Mouse (Mus musculus): ENCODE data around the gene Slc15a3.

Slc15a3 gene

DNA sequence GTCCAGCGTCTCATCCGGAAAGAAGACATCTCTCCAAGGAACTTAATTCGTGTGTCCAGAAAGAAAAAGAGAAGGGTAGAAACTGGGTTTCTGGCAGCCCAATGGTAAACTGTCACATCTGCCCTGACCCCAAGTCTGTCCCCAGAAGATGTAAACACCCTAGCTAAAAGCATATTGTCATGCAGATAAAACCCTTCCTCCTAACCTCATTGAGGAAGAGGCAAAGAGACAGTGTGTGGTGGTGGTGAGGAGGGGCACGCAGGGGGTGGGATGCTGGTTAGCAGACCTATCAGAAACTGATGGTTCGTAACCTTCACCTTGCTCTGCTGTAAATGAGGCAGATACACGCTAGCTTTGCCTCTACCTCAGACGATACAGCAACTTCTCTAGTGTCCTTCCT, 18.2 kb upstream of the Slc15a3 start:
- in situ Hi-C loops (cut with MboI, MseI), result no loop called here

DNA sequence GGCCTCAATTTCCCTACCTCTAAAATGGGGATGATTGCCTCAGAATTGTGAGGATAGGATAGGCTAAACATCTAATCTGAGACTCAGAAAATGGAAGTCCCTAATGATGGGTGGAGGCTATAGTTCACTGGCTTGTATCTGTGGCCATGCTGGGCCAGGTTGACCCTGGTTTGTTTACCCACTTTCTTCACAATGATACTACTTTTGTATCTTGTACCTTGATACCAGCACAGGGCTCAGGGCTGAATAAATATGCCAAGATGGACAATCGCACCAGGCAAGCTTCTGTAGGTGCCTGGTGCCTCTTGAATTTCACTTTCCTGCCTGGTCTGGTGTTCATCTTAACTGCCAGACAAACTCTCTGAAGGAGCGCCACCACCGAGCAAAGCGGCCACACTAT, 17.0 kb upstream of the Slc15a3 start:
- in situ Hi-C loops (cut with MboI, MseI), result no loop called here

DNA sequence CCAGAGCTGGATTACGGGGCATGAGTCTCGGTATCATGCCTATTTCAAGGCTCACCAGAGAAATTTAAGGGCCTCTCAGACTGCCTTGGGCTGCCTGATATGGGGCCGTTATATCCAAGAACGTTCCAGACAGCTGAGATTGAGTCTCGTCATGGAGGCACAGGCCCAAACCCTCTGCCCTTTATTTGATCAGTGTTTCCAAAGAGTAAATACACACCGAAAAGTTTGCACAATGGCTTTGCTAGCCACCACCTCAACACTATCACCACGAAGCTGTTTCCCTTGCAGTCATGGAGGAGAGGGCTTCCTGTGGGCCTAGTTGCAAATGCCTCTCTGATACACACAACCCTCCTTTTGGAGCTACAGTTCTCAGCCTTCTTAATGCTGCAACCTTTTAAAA, 15.5 kb upstream of the Slc15a3 start:
- in situ Hi-C loops (cut with MboI, MseI), result no loop called here

- in situ Hi-C loops (cut with MboI, MseI), result loop anchor here (5.0 kb wide), 1 partner anchor 91 kb away; the partner anchor contains the start of gene Cd5 (in 2 of the 2)
Observed at GRCm38 (mm10) chr19:10828321-10828720, 11.2 kb upstream of the Slc15a3 start.

GRCm38 (mm10) chr19:10829436-10830175, 9.9 kb upstream of the Slc15a3 start, which contains the start of gene Cd6:
TSS of gene Cd6 (minus strand) at chr19:10830058.
- in situ Hi-C loops (cut with MboI, MseI), result loop anchor here (5.0 kb wide), 1 partner anchor 92 kb away; the partner anchor contains the start of gene Cd5 (in 2 of the 2)

DNA sequence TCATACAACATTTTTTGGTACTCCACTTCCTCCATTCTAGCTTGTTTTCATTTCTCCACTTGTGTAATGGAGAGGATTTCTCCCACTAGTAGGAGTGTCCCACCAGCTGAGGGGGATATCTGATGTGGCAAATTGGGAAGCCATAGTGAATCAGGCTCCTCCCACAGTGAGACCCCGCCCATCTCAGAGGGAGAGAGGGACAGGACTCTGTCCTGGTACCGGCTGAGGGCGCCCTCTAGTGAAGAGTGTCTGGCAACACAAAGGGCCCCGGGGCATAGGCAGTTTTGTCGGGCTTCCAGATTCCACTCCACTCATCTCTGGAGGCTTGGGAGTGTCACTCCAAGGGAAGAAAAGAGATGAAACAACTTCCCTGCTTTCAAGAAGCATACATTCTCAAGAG, 8.1 kb upstream of the Slc15a3 start:
- in situ Hi-C loops (cut with MboI, MseI), result no loop called here

DNA sequence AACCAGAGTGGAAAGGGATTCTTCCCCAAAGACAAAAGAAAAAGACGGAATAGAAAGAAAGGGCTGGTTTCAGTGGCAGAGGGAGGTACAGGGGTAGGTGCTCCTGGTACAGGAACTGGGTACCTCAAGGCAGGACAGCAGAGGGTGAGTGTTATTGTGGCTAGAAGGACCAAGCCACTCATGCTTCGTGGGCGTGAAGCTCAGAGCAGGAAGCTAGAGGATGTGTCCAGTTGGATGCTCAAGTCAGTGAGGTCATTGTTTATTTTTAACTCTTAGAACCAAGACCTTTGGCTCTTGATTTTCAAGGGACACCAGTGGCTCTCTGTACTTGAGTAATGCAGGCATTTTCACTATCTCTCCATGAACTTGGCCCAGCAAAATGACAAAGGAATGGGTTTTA, 7.5 kb upstream of the Slc15a3 start:
- in situ Hi-C loops (cut with MboI, MseI), result no loop called here

DNA sequence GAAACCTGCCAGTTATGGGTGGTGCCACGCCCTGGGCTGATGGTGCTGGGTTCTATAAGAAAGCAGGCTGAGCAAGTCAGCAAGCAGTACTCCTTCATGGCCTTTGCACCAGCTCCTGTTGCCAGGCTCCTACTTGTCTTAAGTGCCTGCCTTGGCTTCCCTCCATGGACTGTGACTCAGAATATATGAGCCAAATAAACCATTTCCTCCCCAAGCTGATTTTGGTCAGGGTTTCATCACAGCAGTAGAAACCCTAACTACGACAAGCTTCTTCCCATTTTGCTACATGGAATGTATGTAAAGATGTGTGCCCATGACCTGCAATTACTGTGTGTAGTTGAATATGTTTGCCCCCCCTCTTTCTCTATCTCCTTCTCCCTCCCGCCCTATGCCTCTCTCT, 5.9 kb upstream of the Slc15a3 start:
- in situ Hi-C loops (cut with MboI, MseI), result no loop called here

- in situ Hi-C loops (cut with MboI, MseI), result no loop called here
Observed at GRCm38 (mm10) chr19:10835671-10836070, 3.9 kb upstream of the Slc15a3 start.

DNA sequence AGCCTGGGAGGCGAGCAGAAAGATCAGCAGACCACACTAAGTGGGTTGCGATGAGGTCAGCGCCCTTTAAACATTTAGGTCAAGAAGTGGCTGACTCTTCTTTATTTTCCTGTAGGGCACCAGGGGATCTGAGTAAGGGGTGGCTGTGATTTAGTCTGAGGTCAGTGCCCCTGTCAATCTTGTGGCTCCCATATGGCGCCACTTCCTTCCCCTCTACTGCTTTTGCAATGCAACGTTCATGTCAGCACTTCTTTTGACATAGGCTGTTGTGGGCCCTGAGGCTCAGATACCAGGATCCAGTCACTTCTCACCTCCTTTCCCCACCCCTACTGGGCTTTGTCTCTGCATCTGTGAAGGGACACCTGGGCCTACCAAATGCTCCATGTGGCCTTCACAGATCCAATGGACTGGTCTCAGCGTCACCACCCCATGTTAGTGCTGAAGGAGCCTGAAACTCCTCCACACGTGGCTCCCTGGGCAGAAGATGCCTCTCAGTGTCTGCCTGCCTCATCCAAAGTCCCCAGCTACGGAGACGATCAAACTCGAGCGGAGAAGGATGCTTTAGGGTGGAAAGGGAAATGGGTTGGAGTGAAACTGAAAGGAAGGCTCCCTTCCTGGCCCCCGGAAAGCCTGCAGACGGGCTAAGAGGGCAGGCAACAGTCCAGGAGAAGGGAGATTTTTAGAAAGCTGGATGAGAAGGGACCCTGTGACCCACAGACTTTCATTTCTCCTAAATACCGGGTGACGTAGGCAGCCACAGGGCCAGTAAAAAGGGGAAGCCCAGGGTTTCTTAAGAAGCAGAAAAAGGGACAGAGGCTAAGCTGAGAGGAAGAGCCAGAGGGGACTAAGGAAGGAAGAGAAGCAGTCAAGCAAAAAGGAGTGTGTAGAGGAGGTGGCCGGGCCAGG, 2.4 kb downstream of the Slc15a3 start:
- in situ Hi-C loops (cut with MboI, MseI), result no loop called here

DNA sequence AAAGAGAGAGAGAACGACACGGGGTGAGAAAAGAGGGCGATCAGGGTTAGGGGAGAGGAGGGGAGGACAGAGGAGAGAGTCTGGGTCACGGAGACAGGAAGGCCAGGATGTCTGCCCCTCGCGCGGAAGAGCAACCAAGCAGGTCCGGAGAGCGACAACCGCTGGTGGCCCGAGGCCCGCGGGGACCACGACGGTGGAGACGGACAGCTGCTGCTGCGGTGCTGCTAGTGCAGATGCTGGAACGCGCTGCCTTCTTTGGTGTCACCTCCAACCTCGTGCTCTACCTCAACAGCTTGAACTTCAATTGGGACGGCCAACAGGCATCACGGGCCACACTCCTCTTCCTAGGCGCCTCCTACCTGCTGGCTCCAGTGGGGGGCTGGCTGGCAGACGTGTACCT, 3.4 kb downstream of the Slc15a3 start:
- in situ Hi-C loops (cut with MboI, MseI), result no loop called here

GRCm38 (mm10) chr19:10844206-10844605, 4.7 kb downstream of the Slc15a3 start:
- in situ Hi-C loops (cut with MboI, MseI), result no loop called here

GRCm38 (mm10) chr19:10845454-10845853, 5.9 kb downstream of the Slc15a3 start:
- in situ Hi-C loops (cut with MboI, MseI), result loop anchor here in 1 of 2 experiments (5.0 kb wide), 1 partner anchor 37 kb away; the partner anchor contains the start of gene Tmem109

GRCm38 (mm10) chr19:10846150-10846549, 6.6 kb downstream of the Slc15a3 start:
- in situ Hi-C loops (cut with MboI, MseI), result loop anchor here in 1 of 2 experiments (5.0 kb wide), 1 partner anchor 36 kb away; the partner anchor contains the start of gene Tmem109

DNA sequence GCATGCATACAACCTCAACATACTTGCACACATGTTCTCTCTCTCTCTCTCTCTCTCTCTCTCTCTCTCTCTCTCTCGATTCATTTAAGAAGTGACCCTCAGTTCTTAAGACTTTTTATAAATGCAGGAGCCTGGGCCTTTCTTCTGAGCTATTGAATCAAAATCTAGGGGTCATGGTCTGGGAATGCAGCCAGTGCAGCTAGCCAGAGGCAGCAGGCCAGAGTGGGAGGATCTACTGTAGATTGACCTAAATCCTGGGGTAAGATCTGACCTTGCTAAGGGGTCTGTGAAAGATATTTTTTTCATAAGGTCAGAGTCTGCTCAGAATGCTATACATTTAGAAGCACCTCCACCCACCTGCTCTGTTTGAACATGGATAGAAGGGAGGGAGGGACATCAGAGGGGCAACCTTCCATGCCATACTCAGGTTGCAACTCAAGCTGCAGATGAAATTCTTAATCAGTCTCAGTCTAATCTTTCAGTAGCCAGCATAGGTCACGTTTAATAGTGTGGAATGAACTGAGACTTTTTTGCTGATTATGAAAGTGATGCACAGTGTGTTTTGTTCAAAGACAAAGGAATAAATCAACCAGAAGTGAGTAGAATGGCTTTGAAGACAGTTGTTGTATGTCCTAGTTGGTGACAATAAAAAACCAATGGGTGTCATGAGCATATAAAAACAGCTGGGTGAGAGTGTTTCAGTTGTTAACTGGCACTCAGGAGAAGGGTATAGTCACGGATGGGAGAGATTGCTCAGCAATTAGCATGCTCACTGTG, 8.0 kb downstream of the Slc15a3 start:
- in situ Hi-C loops (cut with MboI, MseI), result loop anchor here in 1 of 2 experiments (5.0 kb wide), 1 partner anchor 35 kb away; the partner anchor contains the start of gene Tmem109

- in situ Hi-C loops (cut with MboI, MseI), result no loop called here
Observed at GRCm38 (mm10) chr19:10855422-10855821, 15.9 kb downstream of the Slc15a3 start.

GRCm38 (mm10) chr19:10856520-10856919, 17.0 kb downstream of the Slc15a3 start:
- in situ Hi-C loops (cut with MboI, MseI), result no loop called here

DNA sequence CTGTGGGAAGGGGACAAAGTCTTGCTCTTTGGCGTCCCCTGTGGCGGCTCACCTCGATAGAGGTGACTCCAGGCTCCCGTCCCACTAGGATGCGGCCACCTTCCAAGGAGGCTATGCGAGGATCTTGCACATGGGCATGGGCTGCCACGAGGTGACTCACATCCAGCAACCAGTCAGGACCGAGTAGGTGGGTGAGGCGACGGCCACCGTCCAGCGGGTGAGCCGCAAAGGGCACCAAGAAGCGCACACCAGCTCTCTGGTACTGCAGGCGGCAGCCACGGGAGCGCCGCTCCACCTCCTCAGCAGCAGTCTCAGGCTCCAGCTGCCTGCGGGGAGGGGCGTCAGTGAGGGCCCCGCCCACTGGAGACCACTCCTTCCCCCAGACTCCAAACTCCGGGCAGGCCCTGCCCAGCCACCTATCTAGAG, 20.6 kb downstream of the Slc15a3 start:
- in situ Hi-C loops (cut with MboI, MseI), result no loop called here

DNA sequence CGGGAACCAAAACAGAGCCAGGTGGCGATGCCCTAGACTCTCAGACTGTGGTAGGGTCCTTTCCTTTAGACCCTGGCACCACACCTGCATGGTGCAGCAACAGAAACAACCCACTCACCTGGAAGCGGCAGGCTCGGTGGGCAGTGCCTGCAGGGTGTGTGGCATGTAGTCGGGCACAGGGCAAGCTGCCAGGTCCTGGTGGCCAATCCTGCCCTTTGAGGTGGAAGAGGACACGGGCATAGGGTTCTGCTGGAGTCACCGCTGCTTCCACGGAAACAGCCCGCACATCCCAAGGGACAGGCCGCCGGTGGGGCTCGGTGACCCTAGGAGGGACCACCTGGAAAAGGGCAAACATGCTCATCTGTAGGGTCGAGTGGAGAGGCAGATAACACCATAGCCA, 26.8 kb downstream of the Slc15a3 start:
- in situ Hi-C loops (cut with MboI, MseI), result no loop called here

- in situ Hi-C loops (cut with MboI, MseI), result no loop called here
Observed at GRCm38 (mm10) chr19:10867946-10868622, 28.6 kb downstream of the Slc15a3 start.

DNA sequence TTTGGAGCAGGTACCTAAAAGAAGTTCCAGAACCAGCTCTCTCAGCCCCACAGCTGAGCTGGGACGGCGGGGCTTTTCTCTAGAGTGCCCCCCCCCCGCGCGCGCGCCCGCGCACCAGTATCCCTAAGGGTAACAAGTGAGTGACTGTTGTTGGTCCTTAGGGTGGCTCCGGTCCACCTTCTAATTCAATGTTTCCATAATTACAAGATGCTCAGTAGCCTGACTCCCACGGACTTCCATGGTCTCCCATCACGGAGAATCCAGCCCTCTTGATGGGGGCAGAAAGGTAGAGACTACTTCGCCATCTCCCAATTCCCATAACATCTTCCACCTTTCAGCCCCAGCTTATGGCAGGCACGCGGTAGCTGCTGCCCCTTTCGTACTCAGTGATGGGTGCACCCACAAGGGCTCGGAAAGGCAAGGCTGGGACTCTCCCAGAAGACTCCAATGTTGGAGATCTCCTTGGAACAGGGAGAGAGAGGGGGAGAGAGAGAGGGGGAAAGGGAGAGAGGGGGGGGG, 29.2 kb downstream of the Slc15a3 start:
- in situ Hi-C loops (cut with MboI, MseI), result no loop called here
